Comparison of ENCODE assay signal across 15 mouse cellular contexts in the genomic region with DNA sequence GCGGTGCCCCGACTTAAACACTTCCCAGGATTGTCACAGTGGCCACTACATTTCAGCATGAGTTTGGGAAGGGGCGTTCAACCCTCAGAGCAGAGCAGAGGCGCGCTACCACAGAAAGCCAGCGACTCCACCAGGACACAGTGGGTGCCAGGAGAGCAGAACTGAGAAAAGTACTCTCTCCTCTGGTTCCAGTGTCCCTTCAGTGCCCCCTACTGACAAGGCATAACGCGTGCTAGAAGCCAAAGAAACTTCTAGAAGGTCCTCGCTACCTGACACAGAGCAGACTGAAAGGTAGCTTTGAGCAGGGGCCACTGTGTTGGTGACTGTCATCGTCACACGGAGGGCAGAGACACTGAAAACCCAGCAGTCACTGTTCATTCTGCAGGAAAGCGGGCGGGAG. TPM values are rescaled to one million over a fixed set of nuclear protein-coding genes. Genes with fewer than 3 reads are reported as not detected.
DNase-seq lines count a peak whose midpoint lies in the region; ATAC-seq and TF ChIP-seq lines count a peak whose summit lies in the region.
"Had no signal": no experiment of that assay in that cellular context is flagged by ENCODE, and none has a peak within 500 bp of the region (broad histone marks: within the 10 kb centered on the region; RNA-seq: fewer than 3 reads in every experiment).

No protein-coding gene starts in this region.

- no peak for ATAC-seq in lung, embryonic 14.5 days (ENCODE audit: insufficient read depth)

- TF ChIP-seq CTCF in lung, embryonic 14.5 days (IDR thresholded peaks at IDR 0.05; ENCODE audit: low read depth), result peak; percentile 50

- H3K4me2 ChIP-seq in lung, embryonic 14.5 days, result no peak overlapping the region
- H3K4me2 ChIP-seq: forebrain, embryonic 12.5 days; hindbrain, embryonic 14.5 days; neural tube, embryonic 13.5 days had no signal

- H3K27me3 ChIP-seq in heart, embryonic 10.5 days (ENCODE audit: insufficient read depth, poor library complexity, severe bottlenecking), result 0 out of 2 replicates have a peak, but pooled peaks cover 5% of the 10 kb centered on the region
- no peaks in the 10 kb centered on the region for H3K27me3 ChIP-seq in lung, embryonic 14.5 days (ENCODE audit: insufficient read depth, low read length)
- H3K27me3 ChIP-seq: forebrain, embryonic 12.5 days; neural tube, embryonic 13.5 days had no signal

- H3K9ac ChIP-seq in lung, embryonic 14.5 days, result no peak overlapping the region
- H3K9ac ChIP-seq: forebrain, embryonic 12.5 days; hindbrain, embryonic 14.5 days; neural tube, embryonic 13.5 days had no signal

- 84% methylated on average over 13 of the region's 13 CpGs for WGBS in heart, embryonic 10.5 days
- WGBS in lung, embryonic 14.5 days, result 84% methylated on average over 13 of the region's 13 CpGs

- H3K4me1 ChIP-seq in heart, embryonic 10.5 days, result peaks cover 13% of the 10 kb centered on the region; the same call in 1 of the 2 replicates
- H3K4me1 ChIP-seq in lung, embryonic 14.5 days (ENCODE audit: insufficient read depth), result no peaks in the 10 kb centered on the region
- H3K4me1 ChIP-seq: embryonic facial prominence, embryonic 10.5 days; forebrain, embryonic 12.5 days; midbrain, embryonic 10.5 days; neural tube, embryonic 13.5 days had no signal

- H3K4me3 ChIP-seq in heart, embryonic 10.5 days, result no peak overlapping the region
- H3K4me3 ChIP-seq in lung, embryonic 14.5 days (ENCODE audit: low read depth, low read length), result no peak overlapping the region
- H3K4me3 ChIP-seq: embryonic facial prominence, embryonic 10.5 days; forebrain, embryonic 12.5 days; midbrain, embryonic 10.5 days; neural tube, embryonic 13.5 days had no signal

- peak; percentile 24 for DNase-seq in heart, postnatal 4 days
- no peak for DNase-seq in heart, embryonic 10.5 days (ENCODE audit: low spot score)
- DNase-seq in lung, embryonic 14.5 days, result no peak
- no peak for DNase-seq in lung, adult 18-20 months
- DNase-seq in ES-CJ7 (ENCODE audit: low read depth, low spot score), result peak; percentile 24
- DNase-seq in brain, adult 2 months (ENCODE audit: low read depth, low spot score), result peak; percentile 50
- DNase-seq in B cell, adult 2 months, result no peak
- DNase-seq: liver; right cerebral cortex, postnatal 4 days had no signal

- H3K9me3 ChIP-seq in heart, embryonic 10.5 days, result 0 out of 2 replicates have a peak, but pooled peaks cover 4% of the 10 kb centered on the region
- H3K9me3 ChIP-seq in lung, embryonic 14.5 days (ENCODE audit: low read depth, low read length), result no peaks in the 10 kb centered on the region
- H3K9me3 ChIP-seq: embryonic facial prominence, embryonic 10.5 days; neural tube, embryonic 13.5 days had no signal

- no peaks in the 10 kb centered on the region for H3K36me3 ChIP-seq in heart, embryonic 10.5 days
- H3K36me3 ChIP-seq in lung, embryonic 14.5 days (ENCODE audit: insufficient read depth), result no peaks in the 10 kb centered on the region
- H3K36me3 ChIP-seq: embryonic facial prominence, embryonic 10.5 days; forebrain, embryonic 12.5 days; midbrain, embryonic 10.5 days; neural tube, embryonic 13.5 days had no signal

- H3K27ac ChIP-seq in heart, embryonic 10.5 days, result no peak overlapping the region; the same call in 1 of the 2 replicates
- no peak overlapping the region for H3K27ac ChIP-seq in lung, embryonic 14.5 days (ENCODE audit: low read depth)
- H3K27ac ChIP-seq: embryonic facial prominence, embryonic 10.5 days; forebrain, embryonic 12.5 days; hindbrain, embryonic 14.5 days; midbrain, embryonic 10.5 days; neural tube, embryonic 13.5 days had no signal

RNA-seq across cellular contexts. Expression of a gene that starts 39.1 kb away (rescaled TPM):
- 1 to 10 TPM; 1.0 to 1.2 TPM for total RNA-seq in heart, postnatal 4 days (2021)
- polyA plus RNA-seq in heart, embryonic 10.5 days (2016; fragmentation: Nextera tagmentation; extraction: Ambion mirVana), result 0.35 and 0.36 TPM in 2 replicates
- polyA plus RNA-seq in lung, embryonic 14.5 days (2014; fragmentation: Nextera tagmentation; extraction: Ambion mirVana), result 0.45 and 0.54 TPM in 2 replicates
- polyA plus RNA-seq: gonadal fat pad, adult 2 months had no signal

Comparison
In these comparisons a context has a peak if more than half of its experiments do, and no peak if none do; other contexts are left out.
1. DNase-seq: peak in heart, postnatal 4 days (single experiment), ES-CJ7 (single experiment) and brain, adult 2 months (single experiment); none in heart, embryonic 10.5 days (single experiment), lung, embryonic 14.5 days (single experiment), lung, adult 18-20 months (0 of 2) and B cell, adult 2 months (0 of 2).